7 mouse cellular contexts compared by ENCODE assay signal in genomic region chr16:11254723-11255164, GRCm38 (mm10). TPM values are rescaled to one million over a fixed set of nuclear protein-coding genes. Genes with fewer than 3 reads are reported as not detected.
DNase-seq lines count a peak whose midpoint lies in the region; ATAC-seq and TF ChIP-seq lines count a peak whose summit lies in the region.

No protein-coding gene starts in this region.

- DNase-seq in lung, embryonic 14.5 days, result no peak
- DNase-seq in lung, postnatal 36 days, result no peak
- DNase-seq in forebrain, embryonic 10.5 days (ENCODE audit: extremely low spot score, low spot score), result no peak
- DNase-seq in limb, embryonic 10.5 days (ENCODE audit: low spot score), result no peak
- DNase-seq in right cerebral cortex, postnatal 10 days (ENCODE audit: low spot score in 2 of 2), result no peak
- DNase-seq in testis, postnatal 14 days (ENCODE audit: low spot score), result no peak

- H3K4me1 ChIP-seq in lung, embryonic 14.5 days (ENCODE audit: insufficient read depth), result no peaks in the 10 kb centered on the region
- H3K4me1 ChIP-seq in forebrain, embryonic 10.5 days, result peaks cover 20% of the 10 kb centered on the region
- peaks cover 18% of the 10 kb centered on the region for H3K4me1 ChIP-seq in limb, embryonic 10.5 days
- no peaks in the 10 kb centered on the region for H3K4me1 ChIP-seq in olfactory bulb, adult 2 months (ENCODE audit: control insufficient read depth, insufficient read depth, low read length)

- H3K9ac ChIP-seq in lung, embryonic 14.5 days, result peak overlapping the region; percentile 76

- no peak; the same call in 1 of the 2 replicates for ATAC-seq in lung, embryonic 14.5 days (ENCODE audit: insufficient read depth)

- H3K27me3 ChIP-seq in lung, embryonic 14.5 days (ENCODE audit: insufficient read depth, low read length), result no peaks in the 10 kb centered on the region
- H3K27me3 ChIP-seq in forebrain, embryonic 10.5 days (ENCODE audit: poor library complexity, severe bottlenecking), result no peaks in the 10 kb centered on the region
- no peaks in the 10 kb centered on the region for H3K27me3 ChIP-seq in limb, embryonic 10.5 days (ENCODE audit: low read depth, poor library complexity, severe bottlenecking)

- H3K4me2 ChIP-seq in lung, embryonic 14.5 days, result peak overlapping the region; percentile 80

- no peaks in the 10 kb centered on the region for H3K9me3 ChIP-seq in lung, embryonic 14.5 days (ENCODE audit: low read depth, low read length)
- H3K9me3 ChIP-seq in forebrain, embryonic 10.5 days, result no peaks in the 10 kb centered on the region
- H3K9me3 ChIP-seq in limb, embryonic 10.5 days (replicated peaks), result no peaks in the 10 kb centered on the region

- no peak for TF ChIP-seq POLR2A in olfactory bulb, adult 2 months (IDR thresholded peaks at IDR 0.05; ENCODE audit: insufficient read depth, low read depth, low read length)

- TF ChIP-seq CTCF in lung, embryonic 14.5 days (IDR thresholded peaks at IDR 0.05; ENCODE audit: low read depth), result peak; percentile 0; the same call in 1 of the 2 replicates
- no peak for TF ChIP-seq CTCF in olfactory bulb, adult 2 months (IDR thresholded peaks at IDR 0.05; ENCODE audit: insufficient read depth, low read depth, low read length)

- 0 out of 2 replicates have a peak, but pooled peaks cover 4% of the 10 kb centered on the region for H3K36me3 ChIP-seq in lung, embryonic 14.5 days (ENCODE audit: insufficient read depth)
- H3K36me3 ChIP-seq in forebrain, embryonic 10.5 days (replicated peaks), result peaks cover 6% of the 10 kb centered on the region
- H3K36me3 ChIP-seq in limb, embryonic 10.5 days, result peaks cover 9% of the 10 kb centered on the region; the same call in 1 of the 2 replicates

- peak overlapping the region; percentile 94 for H3K27ac ChIP-seq in lung, embryonic 14.5 days (ENCODE audit: low read depth)
- peak overlapping the region; percentile 96 for H3K27ac ChIP-seq in forebrain, embryonic 10.5 days
- peak overlapping the region; percentile 97 for H3K27ac ChIP-seq in limb, embryonic 10.5 days
- peak overlapping the region; percentile 74 for H3K27ac ChIP-seq in olfactory bulb, adult 2 months (ENCODE audit: insufficient read depth, low read depth, low read length)

- H3K4me3 ChIP-seq in lung, embryonic 14.5 days (ENCODE audit: low read depth, low read length), result peak overlapping the region; percentile 99
- H3K4me3 ChIP-seq in forebrain, embryonic 10.5 days, result peak overlapping the region; percentile 99
- H3K4me3 ChIP-seq in limb, embryonic 10.5 days, result peak overlapping the region; percentile 99
- peak overlapping the region; percentile 54 for H3K4me3 ChIP-seq in olfactory bulb, adult 2 months (ENCODE audit: insufficient read depth, low read depth, low read length)

- WGBS in lung, embryonic 14.5 days, result 16% methylated on average over 10 of the region's 10 CpGs
- 30% methylated on average over 10 of the region's 10 CpGs for WGBS in forebrain, embryonic 10.5 days
- WGBS in limb, embryonic 10.5 days, result 21% methylated on average over 10 of the region's 10 CpGs
- WGBS in olfactory bulb, adult 2 months, result 7% methylated on average over 10 of the region's 10 CpGs

RNA-seq across cellular contexts. Expression of gene Gspt1, which starts 0.6 kb away (rescaled TPM):
- polyA plus RNA-seq in lung, embryonic 14.5 days (2014; fragmentation: Nextera tagmentation; extraction: Ambion mirVana), result 105 and 115 TPM in 2 replicates
- 93.2 and 98.4 TPM in 2 replicates for polyA plus RNA-seq in forebrain, embryonic 10.5 days (2016; fragmentation: Nextera tagmentation; extraction: Ambion mirVana)
- polyA plus RNA-seq in limb, embryonic 10.5 days (2016; fragmentation: Nextera tagmentation; extraction: Ambion mirVana), result 103 and 117 TPM in 2 replicates
- 209 TPM in 1 of 2 replicates, not detected in the other for polyA plus RNA-seq in olfactory bulb, adult 2 months (2012; ENCODE audit: insufficient read depth, insufficient read length, low replicate concordance, missing spikeins)

RNA-seq across cellular contexts. Expression of gene Rsl1d1, which starts 51.6 kb away (rescaled TPM):
- 193 and 202 TPM in 2 replicates for polyA plus RNA-seq in lung, embryonic 14.5 days (2014; fragmentation: Nextera tagmentation; extraction: Ambion mirVana)
- polyA plus RNA-seq in forebrain, embryonic 10.5 days (2016; fragmentation: Nextera tagmentation; extraction: Ambion mirVana), result 308 and 310 TPM in 2 replicates
- 278 and 326 TPM in 2 replicates for polyA plus RNA-seq in limb, embryonic 10.5 days (2016; fragmentation: Nextera tagmentation; extraction: Ambion mirVana)
- not detected in 2 replicates for polyA plus RNA-seq in olfactory bulb, adult 2 months (2012; ENCODE audit: insufficient read depth, insufficient read length, low replicate concordance, missing spikeins)

RNA-seq across cellular contexts. Expression of gene Tnfrsf17, which starts 58.9 kb away (rescaled TPM):
- not detected in 2 replicates for polyA plus RNA-seq in lung, embryonic 14.5 days (2014; fragmentation: Nextera tagmentation; extraction: Ambion mirVana)
- polyA plus RNA-seq in forebrain, embryonic 10.5 days (2016; fragmentation: Nextera tagmentation; extraction: Ambion mirVana), result not detected in 2 replicates
- polyA plus RNA-seq in limb, embryonic 10.5 days (2016; fragmentation: Nextera tagmentation; extraction: Ambion mirVana), result not detected in 2 replicates
- not detected in 2 replicates for polyA plus RNA-seq in olfactory bulb, adult 2 months (2012; ENCODE audit: insufficient read depth, insufficient read length, low replicate concordance, missing spikeins)
